Mouse (Mus musculus): ENCODE measurements around the gene Cyfip1.
A peak's percentile ranks its signal among the peaks of the same experiment; 100 is the strongest.

The Cyfip1 gene

GRCm38 (mm10) chr7:55841445-55841844, at the start of gene Cyfip1:
Cyfip1 (plus strand) TSS chr7:55841745.
- no peak for DNase-seq (ENCODE audit: low spot score in 2 of 2)

DNA sequence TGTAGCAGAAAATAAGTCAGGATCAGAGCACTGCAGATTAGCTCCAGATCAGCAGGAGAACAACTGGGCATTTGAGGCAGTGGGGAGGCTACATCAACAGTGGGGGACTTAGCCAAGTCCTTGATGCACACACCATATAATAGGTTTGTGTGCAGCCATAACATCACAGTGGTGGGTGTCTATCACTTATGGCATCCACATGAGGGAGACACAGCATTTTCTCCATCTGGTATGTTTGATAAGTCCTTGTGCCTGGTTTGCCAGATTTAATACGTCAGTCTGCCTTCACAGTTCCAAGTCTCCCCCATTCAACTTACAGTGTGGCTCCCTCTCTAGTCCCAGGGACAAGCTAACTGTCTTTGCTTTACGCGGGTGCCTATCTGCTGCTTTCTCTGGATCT, 49.3 kb upstream of the Cyfip1 start:
- DNase-seq (ENCODE audit: low spot score in 2 of 2), result peak in 1 of 2 experiments; percentile 46

DNA sequence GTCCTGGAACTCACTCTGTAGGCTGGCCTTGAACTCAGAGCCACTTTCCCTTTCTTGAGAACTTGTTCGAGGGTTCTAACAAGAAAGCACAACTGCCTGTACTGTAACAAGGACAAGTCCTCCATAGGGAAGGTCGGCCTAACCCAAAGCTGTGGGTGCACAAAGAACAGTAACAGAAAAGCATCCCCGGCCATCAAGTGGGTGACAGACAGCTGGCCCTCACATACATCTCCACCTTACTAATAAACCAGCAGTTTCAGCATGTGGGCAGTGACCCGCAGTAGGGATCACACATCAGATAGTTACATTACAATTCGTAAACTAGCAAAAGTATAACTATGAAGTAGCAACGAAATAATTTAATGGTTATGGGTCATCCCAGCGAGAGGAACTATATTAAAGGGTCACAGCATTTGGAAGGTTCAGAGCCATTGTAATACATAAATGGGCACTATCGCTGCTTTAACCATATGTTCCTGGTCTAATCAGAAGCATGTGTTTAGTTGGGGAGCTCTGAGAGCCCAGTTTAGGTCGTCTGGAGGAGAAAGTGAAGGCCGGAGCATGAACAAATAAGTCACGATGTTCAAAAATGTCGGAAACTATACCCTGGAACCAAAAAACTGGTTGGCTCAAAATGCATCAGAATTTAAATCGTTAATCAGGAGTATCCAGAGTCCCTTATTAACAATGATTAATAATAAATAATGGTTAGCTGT, 48.2 kb upstream of the Cyfip1 start:
- no peak for DNase-seq (ENCODE audit: low spot score in 2 of 2)

DNA sequence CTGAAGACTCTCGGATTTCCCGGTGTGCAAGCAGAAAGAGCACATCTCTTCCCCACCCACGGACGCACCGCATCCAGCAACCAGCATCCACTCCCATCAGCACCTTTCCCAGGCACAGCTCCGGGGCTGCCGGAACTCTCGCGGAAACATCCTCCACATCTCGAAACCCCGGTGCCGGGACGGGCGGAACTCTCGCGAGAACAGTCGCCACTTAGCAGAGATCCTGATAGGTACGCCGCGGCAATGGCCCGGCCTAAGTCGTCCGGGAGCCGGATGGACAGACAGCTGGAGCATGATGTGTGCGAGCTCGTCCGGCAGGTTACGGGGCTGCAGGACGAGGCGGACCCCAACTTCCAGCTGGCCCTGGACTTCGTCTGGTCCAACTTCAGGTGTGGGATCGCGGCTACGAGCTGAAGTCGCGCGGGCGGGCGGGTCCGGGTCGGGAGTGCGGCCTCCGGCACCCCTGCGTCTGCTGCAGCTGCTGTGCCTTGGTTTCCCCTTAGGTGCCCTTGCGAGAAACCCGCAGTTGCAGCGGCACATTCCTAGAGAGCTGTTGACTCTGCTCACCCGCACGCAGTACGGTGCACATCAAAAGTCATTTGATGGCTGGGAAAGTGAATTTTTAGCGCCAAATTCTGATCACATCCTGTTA, 47.5 kb upstream of the Cyfip1 start, which contains the start of gene Tubgcp5:
Gene Tubgcp5, plus strand, starts transcription at position 203 of the 652 bp plus-strand sequence.
- DNase-seq (ENCODE audit: low spot score in 2 of 2), result peak; percentile 99 to 100

GRCm38 (mm10) chr7:55799981-55800380, 41.6 kb upstream of the Cyfip1 start:
- DNase-seq (ENCODE audit: low spot score in 2 of 2), result no peak

DNA sequence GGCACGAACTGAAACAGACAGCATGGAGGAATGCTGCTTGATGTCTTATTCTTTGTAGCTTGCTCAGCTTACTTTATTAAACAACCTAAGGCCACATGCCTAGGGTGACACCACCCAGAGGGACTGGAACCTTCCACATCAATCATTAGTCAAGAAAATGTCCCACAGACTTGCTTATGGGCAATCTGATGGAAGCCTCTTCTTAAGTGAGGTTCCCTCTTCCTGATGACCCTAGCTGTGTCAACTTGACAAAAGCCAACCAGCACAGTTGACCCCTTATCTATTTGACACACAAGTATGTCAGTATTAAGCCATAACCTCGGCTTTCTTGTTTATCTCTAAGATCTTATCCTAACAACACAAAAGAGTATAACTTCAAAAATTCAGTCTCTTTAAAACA, 31.6 kb upstream of the Cyfip1 start:
- DNase-seq (ENCODE audit: low spot score in 2 of 2), result no peak

GRCm38 (mm10) chr7:55824468-55824867, 17.1 kb upstream of the Cyfip1 start:
- DNase-seq (ENCODE audit: low spot score in 2 of 2), result no peak

GRCm38 (mm10) chr7:55827551-55827950, 14.0 kb upstream of the Cyfip1 start:
- DNase-seq (ENCODE audit: low spot score in 2 of 2), result no peak

- DNase-seq (ENCODE audit: low spot score in 2 of 2), result no peak
Observed at GRCm38 (mm10) chr7:55836877-55837276, 4.7 kb upstream of the Cyfip1 start.

- peak; percentile 91 to 92 for DNase-seq (ENCODE audit: low spot score in 2 of 2)
Observed at GRCm38 (mm10) chr7:55841977-55842503, 495 bp downstream of the Cyfip1 start.

- DNase-seq (ENCODE audit: low spot score in 2 of 2), result peak; percentile 37 to 53
Observed at GRCm38 (mm10) chr7:55842504-55843152, 1.1 kb downstream of the Cyfip1 start.

- DNase-seq (ENCODE audit: low spot score in 2 of 2), result peak in 1 of 2 experiments; percentile 37
Observed at GRCm38 (mm10) chr7:55846606-55847312, 5.2 kb downstream of the Cyfip1 start.

DNA sequence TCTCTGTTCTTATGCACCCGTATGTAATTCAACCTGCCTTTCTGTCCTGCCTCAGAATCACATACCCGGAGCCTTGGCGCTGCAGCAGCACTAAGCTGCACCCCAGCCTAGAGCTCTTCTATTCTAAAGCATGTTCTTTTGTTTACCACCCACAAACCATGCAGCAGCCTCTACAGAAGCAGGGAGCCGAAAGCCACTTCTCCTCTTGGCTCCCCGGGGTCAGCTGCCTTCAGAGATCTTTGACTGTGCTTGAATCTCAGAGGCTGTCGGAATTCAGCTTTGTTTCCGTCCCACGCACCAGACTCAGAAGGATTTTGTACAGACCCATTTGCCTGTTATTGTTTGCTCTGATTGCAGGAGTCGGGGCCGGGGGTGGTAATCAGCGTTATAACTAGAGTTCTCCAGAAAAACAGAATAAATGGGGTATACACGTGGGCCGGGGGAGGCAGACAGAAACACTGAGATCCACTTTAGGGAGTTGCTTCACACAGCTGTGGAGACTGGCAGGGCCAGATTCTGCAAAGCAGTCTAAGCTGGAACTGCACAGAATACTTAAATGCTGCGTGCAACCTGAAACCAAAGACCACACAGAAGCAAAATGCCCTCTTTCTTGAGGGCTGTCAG, 8.5 kb downstream of the Cyfip1 start:
- DNase-seq (ENCODE audit: low spot score in 2 of 2), result peak; percentile 65 to 69

GRCm38 (mm10) chr7:55852787-55853186, 11.2 kb downstream of the Cyfip1 start:
- no peak for DNase-seq (ENCODE audit: low spot score in 2 of 2)

DNA sequence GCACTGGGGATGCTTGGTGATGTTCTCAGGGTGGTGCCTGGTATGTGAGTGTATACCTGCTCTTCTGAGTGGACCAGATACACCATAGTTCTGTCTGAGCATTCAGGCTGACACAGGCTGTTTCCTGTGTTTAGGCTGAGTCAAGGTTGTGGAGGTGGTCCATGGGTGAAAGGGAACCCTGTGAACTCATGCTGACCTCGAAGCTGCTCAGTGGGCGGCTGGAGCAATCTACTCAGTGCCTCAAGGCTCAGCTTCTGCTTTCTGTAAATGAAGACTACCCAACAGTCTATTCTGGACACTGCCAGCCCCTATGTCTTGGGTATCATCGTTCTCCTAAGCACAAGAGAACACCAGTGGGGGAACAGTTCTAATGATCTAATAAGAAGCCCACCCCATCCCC, 14.1 kb downstream of the Cyfip1 start:
- DNase-seq (ENCODE audit: low spot score in 2 of 2), result peak in 1 of 2 experiments; percentile 35

GRCm38 (mm10) chr7:55856741-55857140, 15.2 kb downstream of the Cyfip1 start:
- no peak for DNase-seq (ENCODE audit: low spot score in 2 of 2)

- DNase-seq (ENCODE audit: low spot score in 2 of 2), result no peak
Observed at GRCm38 (mm10) chr7:55857729-55858128, 16.2 kb downstream of the Cyfip1 start.

- no peak for DNase-seq (ENCODE audit: low spot score in 2 of 2)
Observed at GRCm38 (mm10) chr7:55858836-55859517, 17.4 kb downstream of the Cyfip1 start.

DNA sequence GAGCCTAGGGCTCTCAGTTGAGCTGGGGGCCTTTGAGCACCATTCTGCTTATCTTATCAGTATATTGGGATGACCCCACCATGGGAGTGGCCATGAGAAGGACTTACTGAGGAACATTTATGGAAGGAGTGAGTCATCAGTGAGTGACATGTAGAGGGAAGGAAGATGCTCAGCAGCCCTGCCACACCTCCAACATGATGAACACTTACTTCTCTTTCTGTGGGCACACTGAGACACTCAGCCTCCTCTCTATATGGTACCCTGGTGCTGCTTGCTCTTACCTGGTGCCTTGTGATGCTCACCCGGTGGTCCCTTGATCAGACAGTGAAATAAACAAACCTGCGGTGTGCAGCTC, 17.9 kb downstream of the Cyfip1 start:
- no peak for DNase-seq (ENCODE audit: low spot score in 2 of 2)

DNA sequence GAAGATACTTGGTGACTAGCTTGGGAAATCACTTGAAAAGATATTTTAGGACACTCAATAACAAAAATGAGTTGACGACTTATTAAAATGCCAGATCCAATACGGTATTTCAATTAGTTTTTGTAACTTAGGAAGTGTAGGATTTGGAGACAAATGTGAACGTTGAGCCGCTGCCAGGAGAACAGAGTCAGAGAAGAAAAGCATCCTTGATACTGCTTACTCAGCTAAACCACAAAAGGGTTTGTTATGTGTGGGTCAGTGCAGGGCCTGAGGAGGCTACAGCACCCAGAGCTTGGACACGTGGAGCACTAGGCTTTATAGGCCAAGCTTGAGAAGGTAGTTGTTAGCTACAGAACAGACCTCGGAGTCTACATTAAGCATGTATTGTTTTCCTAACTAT, 18.4 kb downstream of the Cyfip1 start:
- peak in 1 of 2 experiments; percentile 51 for DNase-seq (ENCODE audit: low spot score in 2 of 2)

DNA sequence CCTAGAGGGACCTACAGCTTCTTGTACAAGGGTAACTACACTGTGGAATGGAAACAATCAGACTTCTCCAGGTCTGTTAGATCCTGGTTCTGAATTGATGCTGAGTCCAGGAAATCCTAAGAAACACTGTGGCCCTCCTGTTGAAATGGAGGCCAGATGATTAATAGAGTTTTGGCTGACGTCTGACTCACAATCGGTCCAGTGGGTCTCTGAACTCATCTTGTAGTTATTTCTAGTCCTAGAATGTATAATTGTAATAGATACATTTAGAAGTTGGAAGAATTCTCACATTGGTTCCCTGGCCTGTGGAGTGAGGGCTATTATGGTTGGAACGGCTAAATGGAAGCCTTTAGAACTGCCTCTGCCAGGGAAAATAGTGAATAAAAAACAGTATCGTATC, 19.6 kb downstream of the Cyfip1 start:
- DNase-seq (ENCODE audit: low spot score in 2 of 2), result no peak
